ENCODE assay signal across 9 mouse cellular contexts in the genomic region with DNA sequence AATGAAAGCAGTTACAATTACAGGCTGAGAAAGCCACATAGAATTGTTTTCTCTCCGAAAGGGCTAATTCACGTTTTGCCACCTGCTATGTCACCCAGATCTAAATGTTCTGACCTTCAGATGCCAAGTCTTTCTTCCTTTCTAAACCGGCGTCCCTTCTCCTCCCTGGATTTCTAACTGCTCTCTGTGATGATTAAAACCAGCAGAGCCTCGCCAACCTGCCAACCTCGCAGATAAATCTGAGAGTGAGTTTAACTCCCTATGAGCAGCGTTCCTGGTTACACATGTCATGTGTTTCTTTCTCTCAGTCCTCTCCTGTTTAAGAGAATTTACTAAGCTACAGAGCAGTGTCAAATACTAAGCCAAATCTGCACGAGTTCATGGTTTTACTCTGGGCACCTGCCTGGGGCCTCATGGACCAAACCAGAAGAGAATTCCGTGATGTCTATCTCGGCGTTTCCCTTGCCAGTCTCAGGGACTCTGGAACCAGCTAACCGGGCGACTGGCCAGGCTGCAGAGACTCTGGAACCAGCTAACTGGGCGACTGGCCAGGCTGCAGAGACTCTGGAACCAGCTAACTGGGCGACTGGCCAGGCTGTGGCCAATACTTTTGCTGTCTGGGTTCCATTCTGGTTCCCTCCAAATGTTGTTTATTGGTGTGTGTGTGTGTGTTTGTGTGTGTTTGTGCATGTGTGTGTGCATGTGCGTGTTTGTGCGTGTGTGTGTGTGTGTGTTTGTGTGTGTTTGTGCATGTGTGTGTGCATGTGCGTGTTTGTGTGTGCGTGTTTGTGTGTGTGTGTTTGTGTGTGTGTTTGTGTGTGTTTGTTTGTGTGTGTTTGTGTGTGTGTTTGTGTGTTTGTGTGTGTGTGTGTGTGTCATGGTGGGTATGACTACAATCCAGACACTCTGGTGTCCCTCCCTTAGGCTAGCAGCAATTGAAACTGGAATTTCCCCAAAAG. TPM values are rescaled to one million over a fixed set of nuclear protein-coding genes. Genes with fewer than 3 reads are reported as not detected.
DNase-seq lines count a peak whose midpoint lies in the region; ATAC-seq and TF ChIP-seq lines count a peak whose summit lies in the region.
"Had no signal": no experiment of that assay in that cellular context is flagged by ENCODE, and none has a peak within 500 bp of the region (broad histone marks: within the 10 kb centered on the region; RNA-seq: fewer than 3 reads in every experiment).

No protein-coding gene starts in this region.

- no peak for TF ChIP-seq POLR2A in kidney, adult 2 months (IDR thresholded peaks at IDR 0.05; ENCODE audit: low read depth, low read length)

- H3K36me3 ChIP-seq in kidney, adult 2 months (ENCODE audit: control insufficient read depth, insufficient read depth, low read length), result no peaks in the 10 kb centered on the region
- no peaks in the 10 kb centered on the region for H3K36me3 ChIP-seq in hindbrain, embryonic 12.5 days
- H3K36me3 ChIP-seq: stomach, embryonic 15.5 days had no signal

- H3K9ac ChIP-seq in hindbrain, embryonic 12.5 days, result no peak overlapping the region
- H3K9ac ChIP-seq: stomach, embryonic 15.5 days had no signal

- WGBS in kidney, adult 2 months, result 35% methylated on average over 19 of the region's 19 CpGs
- 67% methylated on average over 19 of the region's 19 CpGs for WGBS in hindbrain, embryonic 12.5 days

- no peak for TF ChIP-seq CTCF in kidney, adult 2 months (conservative IDR thresholded peaks at IDR 0.05; ENCODE audit: insufficient read depth, insufficient read length, low read depth, low read length)

- H3K9me3 ChIP-seq in hindbrain, embryonic 12.5 days (replicated peaks), result no peaks in the 10 kb centered on the region
- H3K9me3 ChIP-seq: stomach, embryonic 15.5 days had no signal

- no peak for ATAC-seq in hindbrain, embryonic 12.5 days (ENCODE audit: low FRiP score)

- H3K4me2 ChIP-seq in hindbrain, embryonic 12.5 days (replicated peaks), result no peak overlapping the region
- H3K4me2 ChIP-seq: stomach, embryonic 15.5 days had no signal

- H3K27ac ChIP-seq in kidney, adult 2 months (ENCODE audit: insufficient read depth, low read depth, low read length), result peak overlapping the region; percentile 99
- no peak overlapping the region for H3K27ac ChIP-seq in hindbrain, embryonic 12.5 days
- H3K27ac ChIP-seq: stomach, embryonic 15.5 days had no signal

- peaks cover 22% of the 10 kb centered on the region; the same call in 1 of the 2 replicates for H3K4me1 ChIP-seq in kidney, adult 2 months (ENCODE audit: control insufficient read depth, insufficient read depth, low read length)
- 0 out of 2 replicates have a peak, but pooled peaks cover 2% of the 10 kb centered on the region for H3K4me1 ChIP-seq in hindbrain, embryonic 12.5 days

- peak; percentile 28 to 66 for DNase-seq in cerebellum, postnatal 14 days
- DNase-seq in cerebellum, adult 11 months, result no peak
- peak; percentile 37 for DNase-seq in ovary, postnatal 14 days (ENCODE audit: low spot score)
- no peak for DNase-seq in ovary, postnatal 10 days (ENCODE audit: low spot score)
- DNase-seq in kidney, adult 2 months, result peak; percentile 96
- DNase-seq in lung, postnatal 14 days, result peak; percentile 34
- DNase-seq in urinary bladder, postnatal 10 days (ENCODE audit: low spot score), result no peak

- H3K27me3 ChIP-seq in kidney, adult 2 months (replicated peaks; ENCODE audit: control insufficient read depth, insufficient read depth, low read length), result no peaks in the 10 kb centered on the region
- H3K27me3 ChIP-seq in hindbrain, embryonic 12.5 days, result no peaks in the 10 kb centered on the region
- H3K27me3 ChIP-seq: stomach, embryonic 15.5 days had no signal

- H3K4me3 ChIP-seq in kidney, adult 2 months (ENCODE audit: insufficient read depth, low read depth, low read length), result no peak overlapping the region
- H3K4me3 ChIP-seq in hindbrain, embryonic 12.5 days, result no peak overlapping the region
- H3K4me3 ChIP-seq: stomach, embryonic 15.5 days had no signal

RNA-seq across cellular contexts. Expression of gene Mdm2, which starts 7.9 kb away (rescaled TPM):
- 21.9 and 22.9 TPM in 2 replicates for polyA plus RNA-seq in kidney, adult 2 months (2012; rRNA removed)
- 69.2 and 77.3 TPM in 2 replicates for polyA plus RNA-seq in hindbrain, embryonic 12.5 days (2016; fragmentation: Nextera tagmentation; extraction: Ambion mirVana)

RNA-seq across cellular contexts. Expression of gene Slc35e3, which starts 27.7 kb away (rescaled TPM):
- polyA plus RNA-seq in kidney, adult 2 months (2012; rRNA removed), result 37.1 and 39.1 TPM in 2 replicates
- 40.2 and 46.0 TPM in 2 replicates for polyA plus RNA-seq in hindbrain, embryonic 12.5 days (2016; fragmentation: Nextera tagmentation; extraction: Ambion mirVana)

Comparison
In these comparisons a context has a peak if more than half of its experiments do, and no peak if none do; other contexts are left out.
1. DNase-seq: peak in cerebellum, postnatal 14 days (2 of 2), ovary, postnatal 14 days (single experiment), kidney, adult 2 months (single experiment) and lung, postnatal 14 days (single experiment); none in cerebellum, adult 11 months (single experiment), ovary, postnatal 10 days (single experiment) and urinary bladder, postnatal 10 days (single experiment).